Mouse (Mus musculus) small intestine, adult 2 months (tissue): ENCODE data around the gene Pih1d1.

Experiments used
- CTCF ChIP-seq: fragments of 200-500 bp; IDR thresholded peaks from 2 replicates; pipeline ENCODE4 v1.5.1; 2012; ENCODE audit warnings: low read depth, mild to moderate bottlenecking, control low read depth, inconsistent platforms, low read length, moderate library complexity, mixed read lengths; ENCODE audit not compliant: insufficient replicate concordance, insufficient read length; ENCODE audit errors: extremely low read depth
- POLR2A ChIP-seq: fragments of 200-500 bp; IDR thresholded peaks from 2 replicates; pipeline ENCODE4 v1.6.1; 2012; ENCODE audit warnings: low read depth, mild to moderate bottlenecking, control low read depth, inconsistent platforms, low read length, moderate library complexity

DNA sequence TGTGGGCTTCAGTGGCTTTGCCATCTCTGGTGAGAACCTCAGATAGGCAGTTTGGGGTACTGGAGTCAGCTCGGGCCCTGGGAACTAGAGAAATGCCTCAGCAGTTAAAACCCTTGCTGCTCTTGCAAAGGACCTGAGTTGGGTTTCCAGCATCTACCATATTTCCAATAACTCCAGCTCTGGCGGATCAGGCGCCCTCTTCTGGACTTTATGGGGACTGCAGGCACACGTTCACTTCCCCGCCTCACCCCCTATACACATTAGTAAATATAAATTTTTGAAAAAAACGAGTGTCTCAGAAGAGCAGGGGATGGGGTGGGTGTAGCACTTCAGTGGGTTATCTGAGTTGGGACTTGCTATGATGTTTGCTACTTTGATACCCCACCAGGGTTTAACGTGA is 18.9 kb downstream of the Pih1d1 start:
- TF ChIP-seq CTCF (peak; percentile 49; the same call in 1 of the 2 replicates), POLR2A (no peak)
